Mouse (Mus musculus): ENCODE measurements at regions not wholly inside any gene's neighbourhood (a gene's known extent, or its start where the extent isn't known, plus 50 kb on each side); places are given as distances from the start of the nearest gene placed in this dataset.

- 63% methylated on average over 8 of the region's 8 CpGs for WGBS
- Histone ChIP-seq H3K27ac (ENCODE audit: insufficient read depth, low read depth, low read length) (no peak overlapping the region), H3K4me3 (ENCODE audit: insufficient read depth, low read depth, low read length) (no peak overlapping the region), H3K36me3 (ENCODE audit: control insufficient read depth, insufficient read depth, low read length) (no peaks in the 10 kb centered on the region), H3K4me1 (ENCODE audit: control insufficient read depth, insufficient read depth, low read length) (no peaks in the 10 kb centered on the region), H3K27me3 (replicated peaks; ENCODE audit: control insufficient read depth, insufficient read depth, low read length) (no peaks in the 10 kb centered on the region)
- DNase-seq: peak; percentile 14
- TF ChIP-seq CTCF (conservative IDR thresholded peaks at IDR 0.05; ENCODE audit: insufficient read depth, insufficient read length, low read depth, low read length) (no peak), POLR2A (IDR thresholded peaks at IDR 0.05; ENCODE audit: low read depth, low read length) (no peak)
Observed at GRCm38 (mm10) chr12:29137455-29137854, 385.9 kb downstream of the Eipr1 start.

- DNase-seq: no peak
- H3K27ac ChIP-seq (ENCODE audit: insufficient read depth, low read depth, low read length): no peak overlapping the region
- no peaks in the 10 kb centered on the region for H3K36me3 ChIP-seq (ENCODE audit: control insufficient read depth, insufficient read depth, low read length)
- no peak overlapping the region for H3K4me3 ChIP-seq (ENCODE audit: insufficient read depth, low read depth, low read length)
- no peaks in the 10 kb centered on the region for H3K4me1 ChIP-seq (ENCODE audit: control insufficient read depth, insufficient read depth, low read length)
- 47% methylated on average over 3 of the region's 3 CpGs for WGBS
- H3K27me3 ChIP-seq (replicated peaks; ENCODE audit: control insufficient read depth, insufficient read depth, low read length): no peaks in the 10 kb centered on the region
- TF ChIP-seq POLR2A (IDR thresholded peaks at IDR 0.05; ENCODE audit: low read depth, low read length) (no peak), CTCF (conservative IDR thresholded peaks at IDR 0.05; ENCODE audit: insufficient read depth, insufficient read length, low read depth, low read length) (no peak)
Observed at GRCm38 (mm10) chr12:29140576-29140975, 387.6 kb upstream of the Myt1l start.

- Histone ChIP-seq H3K36me3 (ENCODE audit: control insufficient read depth, insufficient read depth, low read length) (no peaks in the 10 kb centered on the region), H3K27me3 (replicated peaks; ENCODE audit: control insufficient read depth, insufficient read depth, low read length) (no peaks in the 10 kb centered on the region), H3K4me3 (ENCODE audit: insufficient read depth, low read depth, low read length) (no peak overlapping the region), H3K27ac (ENCODE audit: insufficient read depth, low read depth, low read length) (no peak overlapping the region), H3K4me1 (ENCODE audit: control insufficient read depth, insufficient read depth, low read length) (no peaks in the 10 kb centered on the region)
- WGBS: 68% methylated on average over 13 of the region's 13 CpGs
- TF ChIP-seq POLR2A (IDR thresholded peaks at IDR 0.05; ENCODE audit: low read depth, low read length) (no peak), CTCF (conservative IDR thresholded peaks at IDR 0.05; ENCODE audit: insufficient read depth, insufficient read length, low read depth, low read length) (no peak)
- DNase-seq: no peak
Observed at GRCm38 (mm10) chr12:29141132-29141531, 387.1 kb upstream of the Myt1l start.

- WGBS: 89% methylated on average over 8 of the region's 8 CpGs
- no peak for DNase-seq
Observed at GRCm38 (mm10) chr12:29141855-29142254, 386.3 kb upstream of the Myt1l start.

GRCm38 (mm10) chr12:29143297-29143696 is 384.9 kb upstream of the Myt1l start:
- H3K4me1 ChIP-seq (ENCODE audit: control insufficient read depth, insufficient read depth, low read length): no peaks in the 10 kb centered on the region
- no peak for DNase-seq
- WGBS: 50% methylated on average over 8 of the region's 8 CpGs
- H3K27ac ChIP-seq (ENCODE audit: insufficient read depth, low read depth, low read length): no peak overlapping the region
- no peak overlapping the region for H3K4me3 ChIP-seq (ENCODE audit: insufficient read depth, low read depth, low read length)
- TF ChIP-seq CTCF (conservative IDR thresholded peaks at IDR 0.05; ENCODE audit: insufficient read depth, insufficient read length, low read depth, low read length) (no peak), POLR2A (IDR thresholded peaks at IDR 0.05; ENCODE audit: low read depth, low read length) (no peak)
- no peaks in the 10 kb centered on the region for H3K36me3 ChIP-seq (ENCODE audit: control insufficient read depth, insufficient read depth, low read length)
- no peaks in the 10 kb centered on the region for H3K27me3 ChIP-seq (replicated peaks; ENCODE audit: control insufficient read depth, insufficient read depth, low read length)

More at GRCm38 (mm10) chr12:29141855-29142254, 386.3 kb upstream of the Myt1l start:
- no peak overlapping the region for H3K4me3 ChIP-seq (ENCODE audit: insufficient read depth, low read depth, low read length)
- no peaks in the 10 kb centered on the region for H3K4me1 ChIP-seq (ENCODE audit: control insufficient read depth, insufficient read depth, low read length)
- H3K36me3 ChIP-seq (ENCODE audit: control insufficient read depth, insufficient read depth, low read length): no peaks in the 10 kb centered on the region
- no peaks in the 10 kb centered on the region for H3K27me3 ChIP-seq (replicated peaks; ENCODE audit: control insufficient read depth, insufficient read depth, low read length)
- TF ChIP-seq POLR2A (IDR thresholded peaks at IDR 0.05; ENCODE audit: low read depth, low read length): no peak
- no peak for TF ChIP-seq CTCF (conservative IDR thresholded peaks at IDR 0.05; ENCODE audit: insufficient read depth, insufficient read length, low read depth, low read length)
- no peak overlapping the region for H3K27ac ChIP-seq (ENCODE audit: insufficient read depth, low read depth, low read length)

GRCm38 (mm10) chr12:29160920-29161319 is 367.3 kb upstream of the Myt1l start:
- TF ChIP-seq CTCF (conservative IDR thresholded peaks at IDR 0.05; ENCODE audit: insufficient read depth, insufficient read length, low read depth, low read length) (no peak), POLR2A (IDR thresholded peaks at IDR 0.05; ENCODE audit: low read depth, low read length) (no peak)
- no peaks in the 10 kb centered on the region for H3K4me1 ChIP-seq (ENCODE audit: control insufficient read depth, insufficient read depth, low read length)
- H3K27me3 ChIP-seq (replicated peaks; ENCODE audit: control insufficient read depth, insufficient read depth, low read length): no peaks in the 10 kb centered on the region
- 83% methylated on average over 1 of the region's 1 CpGs for WGBS
- DNase-seq: no peak
- no peak overlapping the region for H3K4me3 ChIP-seq (ENCODE audit: insufficient read depth, low read depth, low read length)
- no peaks in the 10 kb centered on the region for H3K36me3 ChIP-seq (ENCODE audit: control insufficient read depth, insufficient read depth, low read length)
- H3K27ac ChIP-seq (ENCODE audit: insufficient read depth, low read depth, low read length): no peak overlapping the region

GRCm38 (mm10) chr12:29161546-29161945 is 366.6 kb upstream of the Myt1l start:
- 27% methylated on average over 2 of the region's 2 CpGs for WGBS
- Histone ChIP-seq H3K36me3 (ENCODE audit: control insufficient read depth, insufficient read depth, low read length) (no peaks in the 10 kb centered on the region), H3K4me3 (ENCODE audit: insufficient read depth, low read depth, low read length) (no peak overlapping the region), H3K27ac (ENCODE audit: insufficient read depth, low read depth, low read length) (no peak overlapping the region), H3K27me3 (replicated peaks; ENCODE audit: control insufficient read depth, insufficient read depth, low read length) (no peaks in the 10 kb centered on the region), H3K4me1 (ENCODE audit: control insufficient read depth, insufficient read depth, low read length) (no peaks in the 10 kb centered on the region)
- no peak for DNase-seq
- TF ChIP-seq CTCF (conservative IDR thresholded peaks at IDR 0.05; ENCODE audit: insufficient read depth, insufficient read length, low read depth, low read length): no peak
- TF ChIP-seq POLR2A (IDR thresholded peaks at IDR 0.05; ENCODE audit: low read depth, low read length): no peak

- H3K27me3 ChIP-seq (replicated peaks; ENCODE audit: control insufficient read depth, insufficient read depth, low read length): no peaks in the 10 kb centered on the region
- no peaks in the 10 kb centered on the region for H3K36me3 ChIP-seq (ENCODE audit: control insufficient read depth, insufficient read depth, low read length)
- H3K27ac ChIP-seq (ENCODE audit: insufficient read depth, low read depth, low read length): no peak overlapping the region
- H3K4me1 ChIP-seq (ENCODE audit: control insufficient read depth, insufficient read depth, low read length): no peaks in the 10 kb centered on the region
- 78% methylated on average over 2 of the region's 2 CpGs for WGBS
- TF ChIP-seq POLR2A (IDR thresholded peaks at IDR 0.05; ENCODE audit: low read depth, low read length) (no peak), CTCF (conservative IDR thresholded peaks at IDR 0.05; ENCODE audit: insufficient read depth, insufficient read length, low read depth, low read length) (no peak)
- DNase-seq: no peak
- no peak overlapping the region for H3K4me3 ChIP-seq (ENCODE audit: insufficient read depth, low read depth, low read length)
Observed at GRCm38 (mm10) chr12:29164701-29165100, 363.5 kb upstream of the Myt1l start.

Measured in kidney, adult 2 months (tissue).